Mouse (Mus musculus) lung, postnatal 10 days (tissue): Measurements from ENCODE around the gene Cdc37.

Experiments
- DNase-seq: peaks from one replicate; pipeline ENCODE4 v3.0.0; 2021

Gene Cdc37

DNA sequence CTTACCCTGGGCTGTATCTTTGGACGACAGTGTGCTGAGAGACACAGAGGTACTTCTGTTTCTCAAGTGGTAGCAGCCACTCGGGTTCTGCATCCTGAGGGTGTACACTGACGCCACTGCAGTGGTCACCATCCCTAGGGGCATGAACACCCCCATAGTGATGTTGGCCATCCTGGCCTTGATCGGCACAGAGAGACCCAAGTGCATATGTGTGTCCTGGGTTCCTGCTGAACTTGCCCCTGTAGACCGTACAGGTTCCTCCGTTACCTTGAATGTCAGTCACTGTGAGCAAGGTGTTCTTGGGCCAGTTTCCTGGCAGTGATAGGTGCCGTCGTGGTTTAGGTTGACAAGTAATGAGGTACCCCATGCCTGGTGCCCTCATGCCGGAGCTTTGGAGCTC lies 56.4 kb downstream of the Cdc37 start:
- DNase-seq: no peak

DNA sequence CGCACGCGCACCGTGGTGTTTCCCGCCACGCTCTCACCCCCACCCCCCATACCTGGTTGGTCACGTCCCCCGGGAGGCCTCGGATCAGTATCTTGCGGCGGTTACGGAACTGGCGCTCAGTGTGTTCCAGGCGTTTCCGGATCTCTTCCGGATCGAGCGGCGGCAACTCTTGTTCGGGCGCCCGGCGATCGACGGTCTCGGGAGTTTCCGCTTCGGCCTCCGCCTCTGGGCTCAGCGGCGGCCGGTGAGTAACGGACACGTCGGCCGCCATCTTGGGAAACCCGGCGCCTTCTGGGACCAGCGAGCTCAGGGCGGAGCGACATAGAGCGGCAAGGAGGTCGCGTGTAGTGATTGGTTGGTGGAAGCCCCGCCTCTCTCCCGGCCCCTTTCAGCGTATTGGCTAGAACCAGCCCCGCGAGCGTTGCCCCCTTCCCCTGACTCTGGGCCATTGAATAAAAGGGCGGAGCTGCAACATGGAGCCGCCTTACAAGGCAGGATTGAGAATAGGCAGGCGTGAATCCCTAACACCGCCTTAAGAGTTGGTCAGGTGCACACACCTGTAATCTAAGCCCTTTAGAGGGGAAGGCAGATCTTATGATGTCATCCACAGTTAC lies 58.0 kb downstream of the Cdc37 start, which contains the start of the genes Gm38431 and Raver1:
Gene Gm38431 (minus strand): TSS at position 291 of the 614 bp plus-strand sequence.
Gene Raver1 (minus strand): TSS at position 302 of the 614 bp plus-strand sequence.
- peak; percentile 99 for DNase-seq

DNA sequence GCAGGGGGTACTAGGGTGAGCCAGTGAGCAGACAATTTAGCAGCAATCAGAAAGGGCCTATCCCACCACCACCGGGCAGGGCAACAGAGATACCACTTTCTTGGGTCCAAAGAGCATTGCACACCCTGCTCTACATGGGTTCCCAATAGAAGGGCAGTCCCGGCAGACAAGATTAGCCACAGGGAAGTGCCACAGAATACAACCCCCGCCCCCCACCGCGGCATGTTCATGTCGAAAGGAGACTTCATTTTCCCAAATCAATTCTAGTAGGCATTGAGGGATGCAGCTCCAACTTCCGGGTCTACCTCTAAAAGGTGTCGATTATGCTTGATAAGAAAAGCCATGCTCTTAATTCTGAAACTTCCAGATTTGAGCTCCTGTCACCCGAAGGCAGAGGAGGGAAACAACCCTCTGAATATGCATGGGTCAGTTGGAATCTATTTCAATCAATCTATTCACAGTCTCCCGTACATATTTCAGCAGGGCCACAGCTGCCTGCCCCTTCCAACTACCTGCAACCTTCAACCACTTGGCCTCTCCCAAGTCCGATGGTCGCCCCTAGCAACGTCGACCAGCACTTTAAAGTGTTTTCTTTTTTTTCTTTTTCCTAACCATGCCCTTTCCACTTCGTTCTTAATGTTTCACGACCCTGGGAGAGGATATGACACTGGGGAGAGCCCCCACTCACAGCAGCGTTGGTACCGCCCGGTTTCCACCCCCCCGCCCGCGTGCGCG lies 58.6 kb downstream of the Cdc37 start:
- no peak for DNase-seq

DNA sequence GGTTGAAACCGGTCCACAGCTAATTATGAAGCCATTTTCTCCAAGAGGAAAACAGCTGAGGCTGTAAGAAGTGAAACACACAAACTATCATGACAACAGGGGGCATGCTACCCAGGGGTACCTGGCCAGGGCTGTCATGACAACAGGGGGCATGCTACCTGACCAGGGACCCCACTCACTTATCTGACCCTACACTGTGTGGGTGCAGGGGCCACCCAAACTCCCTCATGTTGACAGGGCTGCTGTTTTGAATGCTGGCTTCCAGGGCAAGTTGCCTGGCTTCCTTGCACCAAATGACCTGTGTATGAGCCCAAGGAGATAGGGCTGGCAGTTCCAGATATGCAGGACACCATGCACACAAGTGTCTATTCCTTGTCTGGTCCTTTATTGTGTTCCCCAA lies 59.2 kb downstream of the Cdc37 start:
- DNase-seq: no peak

DNA sequence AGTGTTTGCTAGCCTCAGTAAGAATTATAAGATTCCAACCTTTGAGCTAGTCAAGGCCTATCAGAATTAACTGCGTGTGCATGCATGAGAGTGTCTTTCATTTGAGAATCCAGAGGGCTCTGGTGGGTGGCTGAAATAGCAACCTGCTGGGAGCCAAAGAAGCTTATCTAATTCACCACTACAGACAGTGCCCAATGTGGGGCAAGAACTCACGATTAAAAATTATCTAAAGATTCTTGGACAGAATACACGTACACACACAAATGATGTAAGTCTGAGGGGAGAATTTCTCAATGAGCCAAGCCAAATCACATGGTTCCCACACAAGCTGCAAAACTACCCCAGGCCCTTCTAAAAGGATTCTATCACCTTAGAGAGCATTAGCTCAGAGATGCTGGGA lies 66.5 kb downstream of the Cdc37 start:
- no peak for DNase-seq
